Mouse (Mus musculus) ES-Bruce4 (cell line): ENCODE data around the gene 1110032F04Rik.

Source experiments
- CTCF ChIP-seq: IDR thresholded peaks from one replicate; pipeline ENCODE4 v1.8.1; 2011; ENCODE audit warnings: low read depth, low read length
- POLR2A ChIP-seq: IDR thresholded peaks from one replicate; pipeline ENCODE4 v1.8.1; 2011; ENCODE audit warnings: low read length; ENCODE audit not compliant: insufficient read depth

DNA sequence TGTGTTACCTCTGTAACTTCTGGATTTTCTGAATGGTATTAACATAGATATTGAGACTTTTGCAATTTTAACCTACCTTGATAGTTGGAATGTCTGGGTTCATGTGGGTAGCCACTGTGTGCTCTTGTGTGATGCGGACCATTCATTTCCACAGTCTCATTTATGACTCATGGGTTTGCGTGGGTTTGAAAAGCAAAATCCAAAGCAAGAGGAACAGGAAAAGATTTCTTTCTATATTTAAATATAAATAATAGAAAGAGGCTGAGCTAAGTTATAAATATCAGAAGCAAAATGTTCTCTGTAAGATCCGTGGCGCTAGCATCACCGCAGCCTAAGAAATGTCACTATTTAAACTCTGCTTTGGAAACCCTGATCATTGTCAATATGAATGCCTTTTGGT lies 41.7 kb upstream of the 1110032F04Rik start:
- no peak for TF ChIP-seq CTCF
- no peak for TF ChIP-seq POLR2A
